Mouse (Mus musculus): ENCODE measurements around the gene Gm49333. TPM values are rescaled to one million over a fixed set of nuclear protein-coding genes. Genes with fewer than 3 reads are reported as not detected.

The Gm49333 gene
- polyA plus RNA-seq, 1 experiment from 2014 or later = not detected

DNA sequence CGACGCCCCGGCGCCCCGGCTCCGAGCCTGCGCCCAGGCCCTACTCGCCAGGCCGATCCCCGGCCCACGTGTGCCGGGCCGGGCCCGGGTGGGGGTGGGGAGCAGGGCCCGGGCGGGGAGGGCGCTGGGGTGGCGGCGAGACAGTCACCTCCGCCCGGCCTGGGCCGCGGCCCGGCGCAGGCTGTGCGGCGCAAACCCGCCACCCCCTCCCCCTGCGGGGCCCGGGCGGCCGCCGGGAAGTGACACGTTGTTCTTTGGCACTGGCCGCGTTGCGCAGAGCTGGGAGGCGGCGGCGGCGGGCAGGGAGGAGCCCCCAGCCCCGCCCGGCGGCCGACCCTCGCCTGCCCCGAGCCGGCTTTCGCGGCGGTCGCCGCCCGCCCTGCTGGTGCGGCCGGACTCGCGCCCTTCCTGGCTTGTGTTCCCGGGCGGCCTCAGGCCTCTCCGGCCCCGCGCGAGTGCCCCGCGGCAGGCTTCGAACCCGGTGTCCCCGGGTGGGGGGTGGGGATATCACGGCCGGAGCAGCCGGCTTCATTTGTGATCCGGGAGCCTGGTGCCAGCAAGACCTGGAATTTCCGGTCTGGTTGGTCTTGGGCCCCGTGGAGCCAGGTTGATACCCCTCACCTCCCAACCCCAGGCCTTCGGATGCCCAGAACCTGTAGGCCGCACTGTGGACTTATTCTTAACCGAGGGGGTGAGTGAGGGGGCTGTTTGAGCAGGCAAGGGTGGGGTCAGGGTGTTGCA lies 61.7 kb downstream of the Gm49333 start:
- WGBS = under 1% methylated on average over 70 of the region's 78 CpGs
- H3K36me3 ChIP-seq = peaks cover 23% of the 10 kb centered on the region
- peaks cover 26% of the 10 kb centered on the region for H3K4me1 ChIP-seq (replicated peaks)
- H3K4me3 ChIP-seq (replicated peaks) = peak overlapping the region; percentile 86
- peak overlapping the region; percentile 94 for H3K27ac ChIP-seq
- H3K27me3 ChIP-seq (replicated peaks) = no peaks in the 10 kb centered on the region
- H3K9ac ChIP-seq = peak overlapping the region; percentile 89
- H3K9me3 ChIP-seq = no peaks in the 10 kb centered on the region
- H3K4me2 ChIP-seq (replicated peaks) = peak overlapping the region; percentile 88
- ATAC-seq = peak; percentile 81

DNA sequence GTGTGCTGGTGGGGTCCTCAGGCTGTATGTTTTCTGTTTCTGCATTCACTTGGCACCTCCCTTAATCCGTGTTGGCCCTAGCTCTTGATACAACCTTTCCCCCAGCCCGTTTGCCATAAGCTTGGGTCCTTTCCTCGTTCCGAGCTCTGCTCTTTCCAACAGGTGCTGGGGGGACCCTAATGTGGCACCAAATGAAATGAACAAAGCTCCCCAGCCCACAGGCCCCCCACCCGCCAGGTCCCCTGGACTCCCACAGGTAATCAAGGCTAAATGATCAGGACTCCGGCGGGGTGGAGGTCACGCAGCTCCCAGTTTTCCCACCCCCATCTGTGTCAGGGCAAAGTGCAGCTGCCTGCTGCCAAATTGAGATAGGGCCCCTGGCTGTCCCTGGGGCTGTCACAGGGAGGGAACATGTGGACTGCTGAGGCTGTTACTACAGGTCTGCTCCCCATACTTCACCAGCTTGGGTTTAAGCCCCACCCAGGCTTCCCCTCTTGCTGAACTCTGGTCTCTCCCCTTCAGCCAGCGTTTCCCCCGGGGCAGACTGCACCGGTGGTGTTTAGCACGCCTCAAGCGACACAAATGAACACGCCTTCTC lies 62.4 kb downstream of the Gm49333 start:
- Histone ChIP-seq H3K4me1 (replicated peaks) (peaks cover 26% of the 10 kb centered on the region), H3K4me2 (replicated peaks) (peak overlapping the region; percentile 88), H3K9me3 (no peaks in the 10 kb centered on the region), H3K9ac (peak overlapping the region; percentile 89), H3K27me3 (replicated peaks) (no peaks in the 10 kb centered on the region), H3K27ac (peak overlapping the region; percentile 94), H3K36me3 (peaks cover 30% of the 10 kb centered on the region), H3K4me3 (replicated peaks) (peak overlapping the region; percentile 86)
- WGBS = 6% methylated on average over 14 of the region's 14 CpGs
- peak; percentile 63 for ATAC-seq

DNA sequence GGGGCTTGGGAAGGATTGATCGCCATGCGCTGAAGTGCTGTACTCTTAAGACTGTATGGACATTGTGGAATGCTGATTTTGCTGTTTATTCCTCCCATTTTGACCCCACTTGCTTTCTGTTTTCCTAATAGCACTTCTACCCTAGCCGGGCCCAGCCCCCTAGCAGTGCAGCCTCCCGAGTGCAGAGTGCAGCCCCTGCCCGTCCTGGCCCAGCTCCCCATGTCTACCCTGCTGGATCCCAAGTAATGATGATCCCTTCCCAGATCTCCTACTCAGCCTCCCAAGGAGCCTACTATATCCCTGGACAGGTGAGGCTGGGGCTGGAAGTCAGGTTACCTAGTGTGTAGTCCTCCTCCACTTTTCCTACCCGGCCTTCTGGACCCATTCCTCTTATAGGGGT lies 63.8 kb downstream of the Gm49333 start:
- 86% methylated on average over 6 of the region's 6 CpGs for WGBS
- ATAC-seq = no peak
- Histone ChIP-seq H3K27ac (no peak overlapping the region), H3K4me1 (replicated peaks) (peaks cover 26% of the 10 kb centered on the region), H3K36me3 (peaks cover 40% of the 10 kb centered on the region), H3K4me3 (replicated peaks) (no peak overlapping the region), H3K4me2 (replicated peaks) (peak overlapping the region; percentile 88), H3K27me3 (replicated peaks) (no peaks in the 10 kb centered on the region), H3K9ac (no peak overlapping the region), H3K9me3 (no peaks in the 10 kb centered on the region)

GRCm38 (mm10) chr16:20676702-20677101 lies 65.3 kb downstream of the Gm49333 start:
- Histone ChIP-seq H3K4me1 (replicated peaks) (peaks cover 25% of the 10 kb centered on the region), H3K27me3 (replicated peaks) (no peaks in the 10 kb centered on the region), H3K36me3 (peaks cover 55% of the 10 kb centered on the region), H3K4me3 (replicated peaks) (no peak overlapping the region), H3K4me2 (replicated peaks) (no peak overlapping the region), H3K9ac (no peak overlapping the region), H3K27ac (no peak overlapping the region), H3K9me3 (no peaks in the 10 kb centered on the region)
- ATAC-seq = no peak
- 67% methylated on average over 4 of the region's 4 CpGs for WGBS

- peaks cover 62% of the 10 kb centered on the region for H3K36me3 ChIP-seq
- H3K4me3 ChIP-seq (replicated peaks) = no peak overlapping the region
- H3K4me2 ChIP-seq (replicated peaks) = no peak overlapping the region
- H3K27ac ChIP-seq = no peak overlapping the region
- peaks cover 21% of the 10 kb centered on the region for H3K4me1 ChIP-seq (replicated peaks)
- 78% methylated on average over 5 of the region's 5 CpGs for WGBS
- H3K9ac ChIP-seq = no peak overlapping the region
- no peaks in the 10 kb centered on the region for H3K9me3 ChIP-seq
- ATAC-seq = no peak
- H3K27me3 ChIP-seq (replicated peaks) = no peaks in the 10 kb centered on the region
Observed at GRCm38 (mm10) chr16:20677380-20677779, 66.0 kb downstream of the Gm49333 start.

DNA sequence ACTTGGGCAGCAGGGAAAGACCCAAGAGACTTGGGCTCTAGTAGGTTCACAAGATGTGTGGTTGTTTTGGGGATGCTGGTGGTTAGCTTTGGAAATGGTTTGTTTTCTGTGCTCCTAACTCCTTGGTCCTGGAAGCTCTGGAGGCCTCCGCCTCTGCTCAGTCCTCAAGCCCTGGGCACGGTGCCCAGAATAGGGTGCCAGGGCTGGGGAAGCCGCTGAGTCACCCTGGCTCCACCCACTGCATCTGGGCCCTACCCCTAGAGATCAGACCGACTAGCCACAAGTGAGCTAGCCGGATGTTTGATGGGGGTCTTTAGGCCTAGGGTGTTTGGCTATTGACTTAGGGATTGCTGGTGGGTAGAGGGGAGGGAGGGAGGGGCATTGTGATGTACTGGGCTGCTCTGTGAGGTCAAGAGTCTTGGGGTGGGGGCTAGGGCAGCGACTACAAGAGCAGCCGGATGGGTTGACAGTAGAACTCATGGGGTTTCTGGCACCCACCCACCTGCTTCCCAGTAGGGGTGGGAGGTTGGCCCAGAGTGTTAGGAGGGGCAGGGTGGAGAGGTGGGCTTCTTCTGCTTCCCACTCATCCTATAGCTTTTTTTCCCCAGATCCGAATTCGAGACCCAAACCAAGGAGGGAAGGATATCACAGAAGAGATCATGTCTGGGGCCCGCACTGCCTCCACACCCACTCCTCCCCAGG lies 66.7 kb downstream of the Gm49333 start:
- no peaks in the 10 kb centered on the region for H3K9me3 ChIP-seq
- H3K36me3 ChIP-seq = peaks cover 69% of the 10 kb centered on the region
- no peaks in the 10 kb centered on the region for H3K27me3 ChIP-seq (replicated peaks)
- no peak for ATAC-seq
- H3K4me2 ChIP-seq (replicated peaks) = no peak overlapping the region
- 76% methylated on average over 10 of the region's 10 CpGs for WGBS
- no peak overlapping the region for H3K4me3 ChIP-seq (replicated peaks)
- H3K4me1 ChIP-seq (replicated peaks) = peaks cover 21% of the 10 kb centered on the region
- H3K9ac ChIP-seq = no peak overlapping the region
- H3K27ac ChIP-seq = no peak overlapping the region

DNA sequence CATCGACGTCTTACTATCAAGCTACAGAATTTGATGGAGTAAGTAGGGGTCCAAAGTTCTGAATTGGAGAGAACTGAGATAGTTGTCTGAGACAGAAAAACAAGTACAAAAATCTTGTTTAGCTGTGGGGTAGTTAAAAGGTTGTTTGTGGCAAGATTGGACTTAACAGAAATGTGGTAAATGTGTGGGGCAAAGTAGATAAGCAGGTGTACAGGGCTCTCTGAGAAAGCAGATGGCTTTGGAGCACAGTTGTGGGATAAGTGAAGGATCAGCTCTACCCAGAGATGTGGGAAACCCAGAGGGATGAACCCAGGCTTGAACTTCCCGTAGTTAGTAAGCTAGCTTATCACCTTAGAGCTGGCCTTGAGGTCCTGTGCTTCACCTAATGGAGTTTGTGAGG lies 79.4 kb downstream of the Gm49333 start:
- ATAC-seq = no peak
- H3K4me3 ChIP-seq (replicated peaks) = no peak overlapping the region
- WGBS = 85% methylated on average over 3 of the region's 3 CpGs
- peaks cover 22% of the 10 kb centered on the region for H3K4me1 ChIP-seq (replicated peaks)
- peaks cover 43% of the 10 kb centered on the region for H3K36me3 ChIP-seq
- no peak overlapping the region for H3K4me2 ChIP-seq (replicated peaks)
- no peaks in the 10 kb centered on the region for H3K27me3 ChIP-seq (replicated peaks)
- no peaks in the 10 kb centered on the region for H3K9me3 ChIP-seq
- no peak overlapping the region for H3K9ac ChIP-seq
- H3K27ac ChIP-seq = no peak overlapping the region

GRCm38 (mm10) chr16:20691617-20692016 lies 80.2 kb downstream of the Gm49333 start:
- Histone ChIP-seq H3K4me1 (replicated peaks) (peaks cover 28% of the 10 kb centered on the region), H3K36me3 (peaks cover 35% of the 10 kb centered on the region)
- 67% methylated on average over 1 of the region's 1 CpGs for WGBS

DNA sequence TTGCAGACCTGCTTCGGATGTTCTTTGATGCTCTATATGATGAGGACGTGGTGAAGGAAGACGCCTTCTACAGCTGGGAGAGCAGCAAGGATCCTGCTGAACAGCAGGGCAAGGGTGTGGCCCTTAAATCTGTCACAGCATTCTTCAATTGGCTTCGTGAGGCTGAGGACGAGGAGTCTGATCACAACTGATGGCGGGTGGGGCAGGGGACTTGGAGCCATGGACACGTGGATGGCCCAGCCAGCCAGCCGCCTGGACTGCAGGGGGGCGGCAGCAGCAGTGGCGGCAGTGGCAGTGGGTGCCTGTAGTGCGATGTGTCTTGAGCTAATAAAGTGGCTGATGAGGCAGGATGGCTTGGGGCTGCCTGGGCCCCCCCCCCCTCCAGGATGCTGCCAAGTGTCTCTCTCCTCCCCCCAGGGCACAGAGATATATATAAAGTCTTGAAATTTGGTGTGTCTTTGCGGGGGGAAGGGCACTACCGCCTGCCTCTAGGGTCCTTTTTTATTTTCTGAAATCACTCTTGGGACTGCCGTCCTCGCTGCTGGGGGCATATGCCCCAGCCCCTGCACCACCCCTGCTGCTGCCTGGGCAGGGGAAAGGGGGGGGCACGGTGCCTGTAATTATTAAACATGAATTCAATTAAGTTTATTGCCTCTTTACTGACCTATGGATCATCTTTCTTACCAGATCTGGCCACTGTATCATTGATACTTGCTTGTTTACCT lies 81.0 kb downstream of the Gm49333 start:
- Histone ChIP-seq H3K4me3 (replicated peaks) (no peak overlapping the region), H3K36me3 (peaks cover 27% of the 10 kb centered on the region), H3K4me2 (replicated peaks) (peak overlapping the region; percentile 92), H3K27ac (no peak overlapping the region), H3K9ac (no peak overlapping the region), H3K9me3 (no peaks in the 10 kb centered on the region), H3K4me1 (replicated peaks) (peaks cover 28% of the 10 kb centered on the region), H3K27me3 (replicated peaks) (no peaks in the 10 kb centered on the region)
- ATAC-seq = peak; percentile 2; the same call in 1 of the 2 replicates
- WGBS = 51% methylated on average over 16 of the region's 16 CpGs

More at GRCm38 (mm10) chr16:20691617-20692016, 80.2 kb downstream of the Gm49333 start:
- no peak overlapping the region for H3K27ac ChIP-seq
- ATAC-seq = no peak
- no peaks in the 10 kb centered on the region for H3K9me3 ChIP-seq
- H3K9ac ChIP-seq = no peak overlapping the region
- H3K27me3 ChIP-seq (replicated peaks) = no peaks in the 10 kb centered on the region
- no peak overlapping the region for H3K4me3 ChIP-seq (replicated peaks)
- H3K4me2 ChIP-seq (replicated peaks) = no peak overlapping the region

DNA sequence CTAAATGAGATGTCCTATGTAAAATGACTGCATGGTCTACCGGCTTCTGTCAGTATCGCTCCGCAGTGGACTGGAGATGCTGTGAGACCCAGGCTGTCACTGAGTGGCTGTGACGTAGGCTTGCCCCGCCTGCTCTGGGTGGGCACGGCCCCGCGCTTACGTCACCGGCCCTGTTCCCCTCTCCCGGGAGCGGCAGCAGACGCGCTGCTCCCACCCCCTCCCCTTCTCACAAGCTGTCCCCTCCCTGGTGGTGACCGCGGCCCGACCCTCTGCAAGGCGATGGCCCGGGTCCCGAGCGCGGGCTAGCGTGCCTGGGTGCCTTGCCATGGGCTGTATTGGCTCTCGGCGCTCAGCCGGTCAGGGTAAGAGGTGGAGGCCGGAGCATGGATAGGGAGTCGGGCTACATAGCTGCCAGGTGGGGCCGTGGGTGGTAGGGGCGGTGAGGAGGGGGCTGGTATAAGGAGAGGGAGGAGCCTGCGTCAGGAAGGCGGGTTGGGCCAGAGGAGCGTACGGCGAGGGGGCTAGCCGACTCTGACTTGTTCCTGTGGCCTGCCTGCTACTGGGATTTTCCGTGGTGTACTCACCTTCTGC lies 81.8 kb downstream of the Gm49333 start, which contains the start of gene Fam131a:
Fam131a (plus strand) TSS at position 131 of the 591 bp plus-strand sequence.
- Histone ChIP-seq H3K9ac (peak within 1 kb of the TSS; percentile 71), H3K27me3 (replicated peaks) (no peaks in the 10 kb centered on the region)
- ATAC-seq = peak; percentile 93

DNA sequence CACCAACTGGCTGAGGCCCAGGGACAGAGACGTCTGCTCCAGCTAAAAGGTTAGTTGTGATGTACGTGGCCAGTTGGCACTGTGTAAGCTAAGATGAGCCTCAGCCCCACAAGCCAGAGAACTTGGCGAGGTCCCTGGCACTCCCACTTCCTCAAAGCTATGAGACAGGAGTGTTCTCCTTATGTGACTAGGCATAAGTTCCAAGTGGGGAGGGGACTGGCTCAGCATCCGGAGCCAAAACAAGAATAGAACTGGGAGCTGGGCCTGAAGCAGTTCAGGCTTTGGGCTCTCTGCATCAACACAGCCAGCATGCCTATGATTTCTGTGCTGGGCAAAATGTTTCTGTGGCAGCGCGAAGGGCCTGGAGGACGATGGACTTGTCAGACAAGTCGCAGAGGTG lies 83.4 kb downstream of the Gm49333 start:
- Histone ChIP-seq H3K4me3 (replicated peaks) (no peak overlapping the region), H3K27me3 (replicated peaks) (no peaks in the 10 kb centered on the region), H3K9ac (no peak overlapping the region), H3K9me3 (no peaks in the 10 kb centered on the region), H3K36me3 (peaks cover 8% of the 10 kb centered on the region), H3K4me2 (replicated peaks) (peak overlapping the region; percentile 67), H3K4me1 (replicated peaks) (peaks cover 28% of the 10 kb centered on the region), H3K27ac (no peak overlapping the region)
- ATAC-seq = no peak
- 77% methylated on average over 8 of the region's 8 CpGs for WGBS

More for the DNA sequence above, 81.8 kb downstream of the Gm49333 start, which contains the start of gene Fam131a:
- Histone ChIP-seq H3K9me3 (no peaks in the 10 kb centered on the region), H3K36me3 (peaks cover 22% of the 10 kb centered on the region), H3K4me3 (replicated peaks) (peak within 1 kb of the TSS; percentile 64), H3K4me2 (replicated peaks) (peak within 1 kb of the TSS; percentile 92), H3K4me1 (replicated peaks) (peaks cover 28% of the 10 kb centered on the region), H3K27ac (peak within 1 kb of the TSS; percentile 84)
- under 1% methylated on average over 37 of the region's 37 CpGs for WGBS

Data from intestine, embryonic 15.5 days (tissue).